Mouse (Mus musculus) right cerebral cortex, adult 2 months (tissue): ENCODE results near the gene Slc12a9.
"Not testable (repeated sequence)": the region's sequence is repeated elsewhere in the genome, so short reads cannot be mapped to it uniquely, and the experiment has no call there.

Experiments
- DNase-seq, 2 experiments: peaks; one replicate each; pipeline ENCODE4 v3.0.0; 2021 to 2022; ENCODE audit warnings: low spot score in 2 of 2

The Slc12a9 gene

GRCm38 (mm10) chr5:137287032-137287952 lies 46.1 kb downstream of the Slc12a9 start, which contains the start of gene Ache:
TSS of gene Ache (plus strand) at chr5:137287519.
- peak; percentile 76 to 81 for DNase-seq

- DNase-seq: peak; percentile 90 to 95
Measured at GRCm38 (mm10) chr5:137286655-137287031, 46.8 kb downstream of the Slc12a9 start.

DNA sequence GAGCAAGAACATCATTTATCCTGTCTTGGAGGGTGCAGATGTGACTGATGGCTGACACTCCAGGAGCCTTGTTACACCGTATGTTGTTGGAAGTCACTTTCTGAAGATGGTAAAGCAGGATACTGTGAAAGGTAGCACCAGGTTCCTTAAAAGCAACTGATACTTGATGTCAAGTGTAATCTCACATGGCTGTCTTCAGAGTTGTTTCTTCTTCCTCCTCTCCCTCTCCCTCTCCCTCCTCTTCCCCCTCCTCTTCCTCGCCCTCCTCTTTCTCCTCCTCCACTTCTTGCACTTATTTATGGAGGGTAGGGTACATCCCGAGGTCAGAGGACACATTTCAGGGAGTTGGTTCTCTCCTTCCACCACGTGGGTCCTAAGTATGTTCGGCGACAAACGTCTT lies 47.4 kb downstream of the Slc12a9 start:
- no peak for DNase-seq

DNA sequence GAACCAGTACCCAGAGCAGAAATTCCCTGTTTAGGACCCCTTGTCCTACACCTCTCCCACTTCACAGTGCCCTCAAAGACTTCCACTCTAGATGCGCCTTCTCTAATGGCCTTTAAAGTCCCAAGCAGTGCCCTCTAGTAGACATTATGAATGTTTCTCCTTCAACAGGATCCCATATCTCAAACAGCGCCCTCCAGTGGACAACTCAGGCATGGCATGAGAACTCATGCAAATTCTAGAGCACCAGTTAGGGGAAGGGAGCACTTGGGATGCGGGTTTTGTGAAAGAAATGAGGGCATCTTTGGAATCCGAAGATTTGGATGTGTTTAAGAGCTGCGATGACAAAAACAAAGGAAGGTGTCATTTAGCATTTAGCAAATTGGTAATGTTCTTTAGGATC lies 48.4 kb downstream of the Slc12a9 start:
- DNase-seq: peak in 1 of 2 experiments; percentile 55

DNA sequence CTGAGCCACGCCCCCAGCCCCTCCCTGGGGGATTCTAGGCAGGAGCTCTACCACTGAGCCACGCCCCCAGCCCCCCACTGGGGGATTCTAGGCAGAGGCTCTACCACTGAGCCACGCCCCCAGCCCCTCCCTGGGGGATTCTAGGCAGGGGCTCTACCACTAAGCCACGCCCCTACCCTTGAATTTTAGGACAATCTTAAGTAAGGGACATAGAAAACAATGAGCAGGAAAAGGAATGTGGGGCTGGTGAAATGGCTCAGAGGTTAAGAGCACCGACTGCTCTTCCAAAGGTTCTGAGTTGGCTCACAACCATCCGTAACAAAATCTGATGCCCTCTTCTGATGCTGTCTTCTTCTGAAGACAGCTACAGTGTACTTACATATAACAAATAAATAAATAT lies 49.0 kb downstream of the Slc12a9 start:
- DNase-seq: not testable (repeated sequence)

GRCm38 (mm10) chr5:137277360-137278342 lies 55.7 kb downstream of the Slc12a9 start:
- peak in 1 of 2 experiments; percentile 59 for DNase-seq

GRCm38 (mm10) chr5:137268131-137268910 lies 65.1 kb downstream of the Slc12a9 start:
- no peak for DNase-seq

- DNase-seq: no peak
Measured at GRCm38 (mm10) chr5:137264787-137265186, 68.6 kb downstream of the Slc12a9 start.
